Mouse (Mus musculus) embryonic stem cell, embryonic (primary cell): Measurements from ENCODE around the gene March8.

Experiments used
- CTCF ChIA-PET, 4 experiments: fragments of 300-600 bp in 2 of 4; fragments of 350-600 bp in 2 of 4; sonication (Branson Sonifier 250); formaldehyde crosslinking; loops; one replicate each; lab custom pipeline; 2022; ENCODE audit warnings: inconsistent platforms in 2 of 4; lab: Charles Lee
- POLR2A ChIA-PET, 4 experiments: fragments of 300-600 bp in 2 of 4; fragments of 350-600 bp in 2 of 4; sonication (Branson Sonifier 250); formaldehyde crosslinking; loops; one replicate each; lab custom pipeline; 2022; ENCODE audit warnings: antibody characterized with exemption in 4 of 4, inconsistent platforms in 1 of 4; lab: Charles Lee

The March8 gene

DNA sequence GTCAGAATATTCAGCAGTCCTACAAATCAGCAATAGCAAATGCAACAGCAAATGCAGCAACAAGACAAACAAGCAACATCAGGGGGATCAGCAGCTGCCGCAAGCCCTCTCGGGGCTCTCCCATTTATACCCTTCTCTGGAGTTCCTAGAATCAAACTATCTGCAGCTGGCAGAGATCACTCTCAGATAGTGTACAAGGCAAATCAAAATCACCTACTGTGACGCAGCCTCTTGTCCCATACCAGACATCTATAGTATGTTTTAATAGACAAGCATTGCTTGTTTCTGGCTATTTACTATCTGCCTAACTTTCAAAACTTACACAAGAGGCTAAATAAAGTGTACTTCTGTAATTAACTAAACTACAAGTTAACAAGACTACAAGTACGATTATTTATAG, 24.2 kb downstream of the March8 start:
- ChIA-PET CTCF (no interaction called here), POLR2A (no interaction called here)

DNA sequence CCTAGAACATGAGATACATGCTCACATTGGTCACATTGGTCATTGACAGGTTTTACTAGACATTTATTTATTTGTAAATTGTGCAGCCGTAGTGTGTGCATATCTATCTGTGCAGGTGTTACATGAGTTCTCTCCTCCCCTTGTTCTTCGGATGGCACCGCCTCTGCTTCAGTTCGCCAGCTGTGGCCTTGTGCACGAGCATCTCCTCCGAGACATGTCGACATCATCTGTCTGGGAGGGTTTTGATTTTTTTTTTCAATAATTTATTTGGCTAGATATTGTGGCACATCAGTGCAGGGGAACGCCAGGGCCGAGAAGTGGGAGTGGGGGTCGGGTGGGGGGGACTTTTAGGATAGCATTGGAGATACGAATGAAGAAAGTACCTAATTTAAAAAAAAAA, 30.1 kb downstream of the March8 start:
- POLR2A ChIA-PET, result no interaction called here
- CTCF ChIA-PET, result no interaction called here

DNA sequence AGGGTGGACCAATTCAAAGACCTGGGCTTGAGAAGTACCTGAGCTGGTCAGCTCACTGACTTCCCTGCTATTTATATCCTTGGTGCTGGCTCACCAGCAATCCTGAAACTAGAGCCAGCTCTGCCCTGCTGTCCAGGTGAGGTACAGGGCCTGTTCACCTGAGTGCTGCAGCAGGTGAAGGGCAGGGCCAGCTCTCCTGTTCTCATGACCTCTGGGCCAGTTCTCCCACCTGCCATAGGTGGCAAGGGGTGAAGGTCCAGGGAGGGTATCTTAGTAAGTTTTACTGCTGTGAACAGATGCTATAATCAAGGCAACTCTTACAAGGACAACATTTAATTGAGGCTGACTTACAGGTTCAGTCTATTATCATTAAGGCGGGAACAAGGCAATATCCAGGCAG, 32.0 kb downstream of the March8 start:
- ChIA-PET POLR2A (interaction anchor here in 1 of 4 experiments (1.2 kb wide), 1 partner anchor 12 kb away, joined by 3 read pairs; no protein-coding TSS in a partner anchor), CTCF (no interaction called here)

DNA sequence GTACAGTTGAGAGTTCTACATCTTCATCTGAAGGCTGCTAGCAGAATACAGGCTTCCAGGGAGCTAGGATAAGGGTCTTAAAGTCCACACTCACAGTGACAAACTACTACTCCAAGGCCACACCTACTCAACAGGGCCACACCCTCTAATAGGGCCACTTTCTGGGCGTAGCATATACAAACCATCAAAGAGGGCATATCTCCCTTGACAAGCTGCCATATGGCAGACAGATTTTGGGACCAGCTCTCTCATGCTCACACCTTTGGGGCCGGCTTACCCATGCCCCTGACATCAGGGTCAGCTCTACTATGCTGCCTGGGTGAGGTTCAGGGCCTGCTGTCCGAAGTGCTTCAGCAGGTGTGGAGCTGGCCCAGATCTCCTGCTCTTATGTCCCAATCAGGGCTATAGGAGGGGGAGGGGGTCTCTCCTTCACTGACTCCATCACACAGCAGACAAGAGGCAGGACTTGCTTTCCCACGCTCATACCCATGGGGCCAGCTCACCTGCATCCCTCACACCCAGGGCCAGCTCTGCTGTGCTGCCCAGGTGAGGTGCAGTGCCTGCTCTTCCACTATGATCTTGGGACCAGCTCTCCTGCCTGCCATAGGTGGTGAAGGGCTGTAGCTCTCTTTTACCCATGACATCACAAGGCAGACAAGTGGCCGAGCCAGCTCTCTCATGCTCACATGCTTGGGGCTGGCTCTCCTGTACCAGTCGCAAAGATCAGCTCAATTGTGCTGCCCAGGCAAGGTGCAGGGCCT, 32.6 kb downstream of the March8 start:
- ChIA-PET POLR2A (interaction anchor here in 2 of 4 experiments (0.7 to 1.2 kb wide), 2 partner anchors 13 to 14 kb away, joined by 3 read pairs; no protein-coding TSS in a partner anchor), CTCF (interaction anchor here in 1 of 4 experiments (0.6 kb wide), 1 partner anchor 464 kb away, joined by 3 read pairs; no protein-coding TSS in a partner anchor)

DNA sequence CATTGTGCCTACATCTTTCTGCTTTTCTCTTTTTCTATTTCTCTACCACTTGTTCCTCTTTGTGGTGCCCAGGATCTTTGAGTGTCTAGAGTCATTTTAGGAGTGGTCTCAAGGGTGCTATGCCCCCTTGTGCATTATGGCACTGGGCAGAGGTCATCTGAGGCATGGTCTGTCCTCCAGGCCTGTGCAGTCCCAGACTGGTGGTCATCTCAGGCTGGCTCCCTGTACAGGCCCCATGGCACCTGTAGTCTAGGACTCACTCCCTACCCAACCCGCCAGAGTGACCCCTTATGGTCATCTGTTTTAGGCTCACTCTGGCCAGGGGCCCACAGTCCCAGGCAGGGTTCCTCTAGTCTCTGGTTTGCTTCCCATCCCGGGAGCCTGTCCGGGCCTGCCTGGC, 33.7 kb downstream of the March8 start:
- POLR2A ChIA-PET, result interaction anchor here in 1 of 4 experiments (1.5 kb wide), 1 partner anchor 11 kb away, joined by 3 read pairs; no protein-coding TSS in a partner anchor
- CTCF ChIA-PET, result no interaction called here

DNA sequence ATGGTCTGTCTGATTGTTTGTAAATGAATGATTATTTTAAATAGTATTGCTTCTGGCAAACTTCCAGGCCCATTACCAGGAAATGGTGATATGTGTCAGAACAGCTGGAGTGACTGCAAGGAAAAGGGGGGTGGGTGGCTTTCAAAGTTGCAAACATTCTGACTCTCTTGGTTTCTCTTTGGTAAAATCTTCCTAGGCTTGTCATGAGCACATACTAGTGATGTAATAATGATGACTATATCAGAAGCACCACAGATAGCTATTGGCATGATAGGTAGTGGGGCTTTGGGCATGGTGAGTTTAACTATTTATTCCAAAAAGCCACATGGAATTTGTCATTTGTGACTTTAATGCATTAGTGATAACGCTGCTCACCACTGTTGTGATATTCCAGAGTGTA, 36.3 kb downstream of the March8 start:
- ChIA-PET CTCF (no interaction called here), POLR2A (interaction anchor here in 1 of 4 experiments (1.1 to 1.3 kb wide), 2 partner anchors 12 to 26 kb away, joined by 3 to 5 read pairs; no protein-coding TSS in a partner anchor)

DNA sequence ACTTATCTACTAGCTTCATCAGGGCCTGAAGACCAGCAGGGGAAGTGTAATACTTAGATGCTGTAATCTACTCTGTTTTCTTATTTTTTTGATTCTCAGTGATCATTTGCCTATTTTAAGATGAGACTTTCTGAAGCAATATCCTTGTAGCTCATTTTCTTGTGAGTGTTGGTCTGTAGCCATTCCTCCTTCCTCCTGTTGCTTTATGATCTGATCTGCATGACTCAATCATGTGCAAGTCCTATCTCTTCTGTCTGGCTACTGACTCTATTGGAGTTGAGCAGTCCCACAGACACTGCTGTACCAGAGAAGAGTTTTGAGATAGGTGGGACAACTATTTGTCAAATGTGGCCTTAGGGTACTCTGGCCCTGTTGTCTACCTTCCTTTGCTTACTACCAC, 36.8 kb downstream of the March8 start:
- ChIA-PET CTCF (no interaction called here), POLR2A (interaction anchor here in 1 of 4 experiments (1.3 kb wide), 1 partner anchor 26 kb away, joined by 3 read pairs; no protein-coding TSS in a partner anchor)

DNA sequence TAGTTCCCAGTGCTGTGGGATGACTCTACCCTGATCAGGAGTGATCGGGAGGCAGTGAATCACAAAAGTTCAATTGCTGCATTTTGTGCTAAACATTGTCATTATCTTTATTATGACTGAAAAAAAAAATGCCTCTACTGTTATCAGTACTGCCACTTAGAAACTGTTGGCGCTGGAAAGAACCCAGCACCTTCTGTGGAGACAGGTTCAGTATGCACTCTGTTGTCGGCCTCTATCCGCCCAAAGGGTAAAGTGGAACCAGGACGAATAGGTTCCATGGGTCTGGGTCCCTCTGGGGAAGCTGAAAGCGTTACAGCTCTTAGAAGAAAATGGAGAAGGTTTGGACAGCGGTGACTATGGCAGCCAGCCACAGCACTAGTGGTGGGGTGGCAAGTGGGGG, 41.1 kb downstream of the March8 start:
- POLR2A ChIA-PET, result no interaction called here

DNA sequence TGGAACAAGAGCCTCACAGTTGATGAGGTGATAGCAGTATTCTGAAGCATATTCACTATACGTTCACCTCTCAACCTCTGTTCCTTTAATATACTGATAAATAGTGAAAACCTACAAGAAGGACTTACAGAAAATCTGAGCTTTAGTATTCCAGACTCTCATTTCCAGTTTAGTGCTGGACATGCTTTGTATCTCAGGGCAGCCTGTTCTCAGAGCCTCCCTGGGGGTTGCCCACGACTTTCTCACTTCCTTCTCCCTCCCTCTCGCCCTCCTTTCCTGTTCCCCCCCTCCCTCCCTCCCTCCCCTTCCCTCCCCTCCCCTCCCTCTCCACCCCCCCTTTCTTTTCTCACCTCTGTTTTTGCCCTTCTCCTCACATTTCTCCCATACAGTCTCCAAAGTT, 42.3 kb downstream of the March8 start:
- POLR2A ChIA-PET, result interaction anchor here in 1 of 4 experiments (0.8 to 1.4 kb wide), 2 partner anchors 23 to 1673 kb away, joined by 4 to 6 read pairs; no protein-coding TSS in a partner anchor
- CTCF ChIA-PET, result no interaction called here

More for the DNA sequence above, 41.1 kb downstream of the March8 start:
- CTCF ChIA-PET, result no interaction called here

DNA sequence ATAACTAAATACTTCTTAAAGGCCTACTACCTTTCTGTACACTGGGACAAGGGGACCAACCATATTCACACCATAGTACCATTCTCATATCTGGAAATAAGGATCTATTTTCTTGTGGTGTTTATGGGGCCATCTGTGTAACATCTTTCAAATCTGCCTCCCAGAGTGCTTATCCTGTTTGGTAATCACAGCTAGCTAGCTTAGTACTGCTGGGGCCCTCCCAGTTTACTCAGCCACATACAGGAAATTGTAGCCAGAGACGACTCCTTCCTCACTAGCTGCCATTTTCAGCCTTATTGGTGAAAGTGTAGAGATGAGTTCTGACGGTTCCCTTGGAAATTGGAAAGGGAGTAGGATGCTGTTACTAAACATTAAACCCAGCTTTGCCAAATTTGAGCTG, 43.8 kb downstream of the March8 start:
- ChIA-PET POLR2A (interaction anchor here in 1 of 4 experiments (1.3 kb wide), 1 partner anchor 10 kb away, joined by 3 read pairs; no protein-coding TSS in a partner anchor), CTCF (interaction anchor here in 1 of 4 experiments (0.6 kb wide), 1 partner anchor 46 kb away, joined by 3 read pairs; no protein-coding TSS in a partner anchor)

DNA sequence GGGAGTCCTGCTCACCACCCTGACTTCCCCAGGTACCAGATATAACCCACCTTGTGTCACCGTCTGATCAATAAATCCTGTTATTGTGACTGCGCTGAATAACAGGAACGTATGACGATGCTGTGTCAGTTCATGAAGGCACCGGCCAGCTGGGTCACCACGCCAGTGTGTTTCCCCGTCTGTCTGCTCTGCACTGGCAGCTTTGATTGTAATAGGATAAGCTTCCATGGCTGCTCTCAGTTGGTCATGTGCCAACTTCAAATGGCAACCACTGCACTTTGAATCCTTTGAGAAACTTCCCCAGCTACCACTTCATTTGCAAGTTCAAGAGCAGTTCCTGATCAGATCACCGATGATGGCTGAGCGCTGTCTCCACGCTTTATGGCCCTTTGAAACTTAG, 45.8 kb downstream of the March8 start:
- ChIA-PET CTCF (interaction anchor here in 1 of 4 experiments (1.2 kb wide), 1 partner anchor 186 kb away, joined by 3 read pairs; no protein-coding TSS in a partner anchor), POLR2A (interaction anchor here in 2 of 4 experiments (1.2 to 3.4 kb wide), 2 partner anchors 14 to 26 kb away, joined by 5 to 12 read pairs; no protein-coding TSS in a partner anchor)

DNA sequence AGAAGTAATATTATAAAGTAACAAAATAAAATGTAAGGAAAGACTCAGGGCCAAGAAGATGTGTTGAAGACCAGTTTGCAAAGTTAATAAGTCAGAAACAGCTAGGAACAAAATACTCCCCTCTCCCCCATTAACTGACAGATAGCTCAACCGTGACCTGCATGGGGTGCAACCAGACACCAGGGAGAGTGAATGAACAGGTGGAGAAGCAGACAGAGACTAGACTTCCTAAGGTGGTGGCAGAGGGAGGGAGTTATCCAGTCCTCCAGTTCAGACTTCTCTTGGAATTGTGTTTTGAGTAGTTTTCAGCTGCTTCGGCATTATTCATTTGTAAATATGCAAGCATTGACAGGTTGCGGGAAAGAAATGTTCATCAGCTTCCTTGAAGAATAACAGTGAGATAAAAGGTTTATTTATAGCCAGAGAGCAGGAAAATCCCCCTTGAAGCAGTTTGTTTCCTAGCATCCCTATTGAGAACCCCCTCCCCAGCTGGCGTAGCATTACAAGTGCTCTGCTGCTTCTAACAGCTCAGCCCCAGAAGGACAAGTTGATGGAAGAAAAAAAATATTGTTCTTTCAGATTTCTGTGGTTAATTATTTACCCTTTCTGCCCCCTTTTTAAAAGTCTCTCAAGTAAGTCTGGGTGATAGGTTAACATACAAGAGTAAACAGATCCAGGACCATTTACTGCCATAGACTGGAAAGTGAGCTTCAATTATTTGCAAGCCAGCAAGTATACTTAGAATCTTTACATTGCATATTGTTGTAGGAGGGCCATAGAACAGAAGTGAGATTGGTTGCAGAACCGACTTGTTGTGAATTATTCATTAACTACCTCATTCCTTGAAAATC, 47.6 kb downstream of the March8 start:
- ChIA-PET CTCF (interaction anchor here in 2 of 4 experiments (0.5 to 1.1 kb wide), 2 partner anchors 103 to 245 kb away, joined by 4 to 8 read pairs; no protein-coding TSS in a partner anchor), POLR2A (interaction anchor here in 2 of 4 experiments (1.0 to 3.4 kb wide), 4 partner anchors 12 to 93 kb away, joined by 4 to 12 read pairs (median 6); no protein-coding TSS in a partner anchor)

DNA sequence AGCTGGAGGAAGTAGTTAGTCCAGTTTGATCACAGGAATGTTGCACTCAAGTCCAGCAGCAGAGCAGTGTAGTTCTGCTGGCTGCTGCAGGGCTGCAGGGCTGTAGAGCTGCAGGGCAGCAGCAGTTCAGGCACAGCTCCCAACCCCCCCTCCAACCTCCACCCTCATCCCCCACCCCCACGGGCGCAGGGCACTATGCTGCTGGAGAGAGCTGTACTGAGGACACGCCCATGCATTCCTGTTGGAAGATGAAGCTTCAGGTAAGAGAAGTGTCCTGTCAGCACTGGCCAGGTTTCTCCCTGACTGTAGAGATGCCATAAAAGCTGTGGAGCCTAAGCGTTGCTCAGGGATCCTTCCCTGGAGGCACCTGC, 48.2 kb downstream of the March8 start:
- POLR2A ChIA-PET, result interaction anchor here in 2 of 4 experiments (1.0 to 3.4 kb wide), 4 partner anchors 11 to 94 kb away, joined by 4 to 12 read pairs (median 6); no protein-coding TSS in a partner anchor

DNA sequence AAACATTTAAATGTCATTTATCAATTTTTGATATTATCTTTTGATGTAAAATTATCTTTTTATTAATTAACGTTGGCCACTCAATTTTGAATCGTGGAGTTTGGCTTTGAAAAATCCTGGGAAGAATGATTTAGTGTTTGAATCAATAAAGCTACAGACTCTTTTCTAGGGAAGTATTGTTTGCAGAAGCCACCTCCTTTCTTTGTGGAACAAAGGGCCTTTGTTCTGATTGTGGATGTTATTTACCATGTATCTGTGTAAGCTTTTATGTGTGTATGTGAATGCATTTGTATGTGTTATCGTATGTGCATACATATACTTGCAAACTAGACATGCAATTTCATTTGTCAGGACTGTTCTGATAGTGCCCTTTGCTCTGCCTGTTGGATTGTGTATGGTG, 48.7 kb downstream of the March8 start:
- CTCF ChIA-PET, result interaction anchor here in 2 of 4 experiments (0.6 to 1.1 kb wide), 3 partner anchors 11 to 105 kb away, joined by 3 to 4 read pairs (median 4); no protein-coding TSS in a partner anchor
- POLR2A ChIA-PET, result interaction anchor here in 2 of 4 experiments (0.7 to 3.4 kb wide), 4 partner anchors 11 to 14 kb away, joined by 3 to 12 read pairs (median 6); no protein-coding TSS in a partner anchor

More for the DNA sequence above, 48.2 kb downstream of the March8 start:
- CTCF ChIA-PET, result interaction anchor here in 3 of 4 experiments (0.5 to 1.1 kb wide), 4 partner anchors 11 to 245 kb away, joined by 3 to 8 read pairs (median 4); no protein-coding TSS in a partner anchor

DNA sequence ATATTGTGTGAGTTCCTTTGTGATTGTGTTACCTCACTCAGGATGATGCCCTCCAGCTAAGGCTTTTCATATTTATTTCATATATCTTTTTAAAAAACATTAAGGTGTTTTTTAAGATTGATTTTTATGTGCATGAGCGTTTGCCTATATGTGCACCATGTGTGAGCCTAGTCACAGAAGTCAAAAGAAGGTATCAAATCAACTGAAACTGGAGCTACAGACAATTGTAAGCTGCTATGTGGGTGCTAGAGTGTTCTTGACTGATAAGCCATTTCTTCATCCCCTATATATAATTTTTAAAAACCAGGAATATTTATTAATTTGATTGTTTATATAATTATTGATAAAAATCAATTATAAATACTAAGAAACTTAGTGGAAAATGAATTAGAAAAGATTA, 50.2 kb downstream of the March8 start:
- ChIA-PET CTCF (no interaction called here), POLR2A (no interaction called here)

DNA sequence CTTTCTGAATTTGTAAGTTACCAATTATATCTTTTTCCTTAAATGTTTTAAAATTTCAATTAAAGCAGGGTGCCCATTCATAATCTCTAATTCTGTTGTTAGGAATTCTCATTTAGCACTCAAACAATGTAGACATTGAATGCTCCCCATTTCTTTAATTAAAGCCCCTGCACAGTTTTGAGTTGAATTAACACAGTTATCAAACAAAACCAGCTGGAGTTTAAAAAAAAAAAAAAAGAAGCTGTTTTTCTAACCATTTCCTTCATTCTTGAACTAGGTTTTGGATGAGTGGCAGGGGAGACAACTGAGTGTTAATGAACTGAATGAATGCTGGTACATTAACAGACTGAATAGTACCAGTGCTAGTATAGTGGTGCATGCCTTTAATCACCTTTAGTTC, 51.7 kb downstream of the March8 start:
- POLR2A ChIA-PET, result no interaction called here
- CTCF ChIA-PET, result no interaction called here

DNA sequence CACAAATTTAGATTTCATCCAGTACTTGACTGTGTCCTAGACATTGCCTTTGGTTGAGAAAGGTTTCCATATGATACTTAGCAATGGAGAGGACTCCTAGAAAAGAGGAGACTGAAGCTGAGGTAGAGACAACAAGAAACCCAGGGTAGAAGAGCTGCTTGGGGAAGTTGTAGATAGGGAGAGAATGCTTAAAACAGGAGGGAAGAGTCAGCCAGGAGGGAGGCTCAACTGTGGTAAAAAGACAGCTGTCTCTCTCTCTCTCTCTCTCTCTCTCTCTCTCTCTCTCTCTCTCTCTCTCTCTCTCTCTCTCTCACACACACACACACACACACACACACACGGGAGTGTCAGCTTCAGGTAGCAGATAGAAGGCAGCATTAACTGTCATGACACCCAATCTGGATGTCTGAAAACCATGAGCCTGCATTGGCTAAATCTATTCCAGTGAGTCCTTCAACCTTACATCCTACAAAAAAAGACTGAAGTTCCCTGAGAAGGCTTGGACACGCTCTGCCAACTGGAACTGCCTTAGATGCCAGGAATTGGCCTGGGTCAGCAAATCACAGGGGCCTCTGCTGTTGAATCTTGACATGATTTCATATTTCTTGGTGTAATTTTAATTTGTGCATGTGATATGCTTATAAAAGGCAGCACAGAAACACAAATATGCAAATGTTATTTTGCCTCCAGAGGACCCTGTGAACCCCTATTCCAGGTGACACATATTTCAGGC, 57.3 kb downstream of the March8 start:
- CTCF ChIA-PET, result no interaction called here
- POLR2A ChIA-PET, result interaction anchor here in 1 of 4 experiments (2.2 kb wide), 1 partner anchor 12 kb away, joined by 7 read pairs; no protein-coding TSS in a partner anchor

DNA sequence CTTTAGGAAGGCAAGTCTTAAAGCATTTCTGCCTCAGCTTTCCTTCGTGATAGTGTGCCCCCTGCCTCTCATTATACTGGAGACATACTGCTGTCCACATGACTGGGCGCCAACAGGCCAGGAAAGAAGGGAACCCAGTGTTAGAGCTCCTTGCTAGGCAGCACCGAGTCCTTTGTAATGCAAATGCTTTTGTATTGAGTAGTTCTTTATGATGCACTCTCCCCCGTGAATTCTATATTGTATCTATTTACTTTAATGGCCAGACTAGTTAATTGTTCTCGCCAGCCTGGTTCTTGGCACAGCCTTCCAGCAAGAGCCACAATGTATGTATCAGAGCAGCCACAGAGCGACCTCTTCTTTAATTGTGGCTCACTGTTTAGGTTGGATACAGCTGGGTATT, 59.8 kb downstream of the March8 start:
- ChIA-PET CTCF (interaction anchor here in 3 of 4 experiments (0.5 to 1.7 kb wide), 3 partner anchors 11 to 235 kb away, joined by 3 to 4 read pairs (median 3); no protein-coding TSS in a partner anchor), POLR2A (interaction anchor here in 3 of 4 experiments (0.6 to 2.4 kb wide), 7 partner anchors 8 to 217 kb away, joined by 3 to 12 read pairs (median 4); no protein-coding TSS in a partner anchor)
